In the genomic region with DNA sequence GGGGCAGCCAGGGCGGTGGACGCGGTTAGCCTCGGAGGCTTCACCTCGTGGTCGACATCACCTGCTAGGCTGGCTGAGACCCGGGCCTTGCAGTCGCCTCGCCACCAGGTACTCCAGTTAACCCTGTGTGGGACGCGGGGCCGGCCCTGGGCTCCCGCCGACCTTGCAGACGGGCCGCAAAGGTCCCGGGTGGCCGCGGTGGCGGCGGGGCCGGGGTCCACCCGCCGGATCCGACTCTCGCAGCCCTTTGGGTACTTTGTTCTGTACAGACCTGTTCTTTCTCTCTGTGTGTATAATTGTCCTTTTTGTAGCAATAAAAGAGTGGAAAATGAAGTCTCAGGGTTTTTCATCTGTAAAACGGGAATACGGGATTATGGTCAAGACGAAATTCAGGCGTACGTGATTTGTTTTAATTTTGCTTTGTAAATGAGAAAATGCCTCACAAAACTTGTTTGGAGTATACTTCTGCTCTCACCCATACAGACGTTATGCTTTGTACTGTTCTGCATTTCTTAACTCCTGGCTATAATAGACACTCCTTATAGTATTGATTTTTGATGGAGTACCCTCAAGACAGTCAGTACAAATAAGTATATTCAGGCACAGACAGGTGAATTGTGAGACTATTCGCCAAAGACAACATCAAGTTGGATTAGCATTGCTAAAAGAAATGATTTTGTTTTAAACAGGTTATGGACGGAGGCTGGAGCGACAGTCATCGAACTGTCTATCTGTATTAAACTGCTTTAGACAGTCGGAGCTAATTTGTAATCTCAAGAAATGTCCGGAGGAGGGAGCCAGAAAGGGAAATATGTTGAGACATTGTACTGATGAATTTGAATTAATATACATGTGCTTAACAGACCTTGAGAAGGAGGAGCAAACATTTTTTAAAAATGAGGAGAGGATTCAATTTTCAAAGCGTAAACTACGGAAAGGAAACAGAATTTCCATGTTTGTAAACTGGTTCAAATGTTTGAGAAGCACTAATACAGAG, we compare ENCODE assay signal across 7 mouse cellular contexts. TPM values are rescaled to one million over a fixed set of nuclear protein-coding genes. Genes with fewer than 3 reads are reported as not detected.
DNase-seq lines count a peak whose midpoint lies in the region; ATAC-seq lines count a peak whose summit lies in the region.

No protein-coding gene starts in this region.

- H3K27me3 ChIP-seq in liver, embryonic 11.5 days (replicated peaks; ENCODE audit: control insufficient read depth, insufficient read depth, low read length): no peaks in the 10 kb centered on the region

- 1% methylated on average over 40 of the region's 40 CpGs for WGBS in liver, embryonic 11.5 days

- H3K4me1 ChIP-seq in liver, embryonic 11.5 days (replicated peaks; ENCODE audit: control insufficient read depth, insufficient read depth, low read length): peaks cover 6% of the 10 kb centered on the region

- no peak for ATAC-seq in liver, embryonic 11.5 days (replicated peaks; ENCODE audit: low FRiP score)

- peak overlapping the region; percentile 52 for H3K27ac ChIP-seq in liver, embryonic 11.5 days (ENCODE audit: low read depth, low read length)

- H3K9me3 ChIP-seq in liver, embryonic 11.5 days (ENCODE audit: control insufficient read depth, low read length): no peaks in the 10 kb centered on the region

- H3K4me3 ChIP-seq in liver, embryonic 11.5 days (ENCODE audit: low read depth, low read length): peak overlapping the region; percentile 68

- DNase-seq in thymus, postnatal 0 days (ENCODE audit: low spot score): peak; percentile 3
- no peak for DNase-seq in thymus, postnatal 4 days
- peak; percentile 63 for DNase-seq in c-Kit-positive CD71-positive TER-119-positive erythroid progenitor cells, embryonic 14.5 days (ENCODE audit: low spot score)
- DNase-seq in heart, postnatal 10 days: peak; percentile 15 to 16
- DNase-seq in liver, embryonic 11.5 days (ENCODE audit: low spot score): no peak
- DNase-seq in retina, postnatal 1 day: peak; percentile 51
- DNase-seq in thymus, postnatal 10 days (ENCODE audit: low spot score in 2 of 2): no peak

- H3K4me2 ChIP-seq in liver, embryonic 11.5 days: peak overlapping the region; percentile 69

- H3K36me3 ChIP-seq in liver, embryonic 11.5 days (ENCODE audit: control insufficient read depth, insufficient read depth, low read length): peaks cover 2% of the 10 kb centered on the region; the same call in 1 of the 2 replicates

- intact Hi-C loops in heart, postnatal 10 days (cut with DNase I): loop anchor here (10.0 kb wide), 2 partner anchors 258 to 572 kb away; partner anchors contain the start of gene Crot

- H3K9ac ChIP-seq in liver, embryonic 11.5 days (ENCODE audit: low read depth, low read length): peak overlapping the region; percentile 88

RNA-seq across cellular contexts. Expression of gene Slc25a40, which starts 0.6 kb away (rescaled TPM):
- 10.6 and 11.5 TPM in 2 replicates for polyA plus RNA-seq in thymus, postnatal 0 days (2015; fragmentation: Nextera tagmentation; extraction: Ambion mirVana)
- 10 to 100 TPM; 10.0 to 10.8 TPM for total RNA-seq in heart, postnatal 10 days (2021)
- 7.7 and 8.6 TPM in 2 replicates for polyA plus RNA-seq in liver, embryonic 11.5 days (2014; fragmentation: Nextera tagmentation; extraction: Ambion mirVana)

RNA-seq across cellular contexts. Expression of gene Dbf4, which starts 0.7 kb away (rescaled TPM):
- polyA plus RNA-seq in thymus, postnatal 0 days (2015; fragmentation: Nextera tagmentation; extraction: Ambion mirVana): 44.4 and 46.4 TPM in 2 replicates
- 1 to 10 TPM; 8.7 to 9.5 TPM for total RNA-seq in heart, postnatal 10 days (2021)
- polyA plus RNA-seq in liver, embryonic 11.5 days (2014; fragmentation: Nextera tagmentation; extraction: Ambion mirVana): 65.2 and 67.1 TPM in 2 replicates

RNA-seq across cellular contexts. Expression of gene Adam22, which starts 55.3 kb away (rescaled TPM):
- polyA plus RNA-seq in thymus, postnatal 0 days (2015; fragmentation: Nextera tagmentation; extraction: Ambion mirVana): 0.85 and 1.3 TPM in 2 replicates
- 1 to 10 TPM; 4.7 to 6.9 TPM for total RNA-seq in heart, postnatal 10 days (2021)
- polyA plus RNA-seq in liver, embryonic 11.5 days (2014; fragmentation: Nextera tagmentation; extraction: Ambion mirVana): 2.1 and 2.2 TPM in 2 replicates

Comparison
In these comparisons a context has a peak if more than half of its experiments do, and no peak if none do; other contexts are left out.
1. DNase-seq: peak in thymus, postnatal 0 days (single experiment), c-Kit-positive CD71-positive TER-119-positive erythroid progenitor cells, embryonic 14.5 days (single experiment), heart, postnatal 10 days (2 of 2) and retina, postnatal 1 day (single experiment); none in thymus, postnatal 4 days (single experiment), liver, embryonic 11.5 days (single experiment) and thymus, postnatal 10 days (0 of 2).